Mouse (Mus musculus): Measurements from ENCODE around the gene Aadacl2. TPM values are rescaled to one million over a fixed set of nuclear protein-coding genes. Genes with fewer than 3 reads are reported as not detected.

Aadacl2 gene
- not detected in 2 replicates for polyA plus RNA-seq (2014; fragmentation: Nextera tagmentation; extraction: Ambion mirVana)

DNA sequence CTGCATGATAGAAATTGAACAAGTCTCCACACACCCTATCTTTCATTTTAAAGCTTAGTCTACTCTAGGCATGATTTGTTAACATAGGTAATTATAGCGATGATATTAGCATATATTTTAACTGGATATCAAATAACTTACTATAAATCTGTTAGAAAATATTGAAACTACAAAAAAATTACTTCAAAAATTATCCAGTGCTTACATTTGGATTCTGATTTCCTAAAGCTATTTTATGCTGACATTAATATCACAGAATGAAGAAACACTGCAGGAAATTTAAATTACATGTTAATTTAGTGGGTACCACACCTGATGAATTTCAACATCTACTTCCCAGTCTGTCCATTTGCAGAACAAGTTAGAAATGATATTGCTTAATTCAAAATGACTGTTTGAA lies at the start of gene Aadacl2:
Gene Aadacl2, plus strand, starts transcription at position 301 of the 400 bp plus-strand sequence.
- 58% methylated on average over 1 of the region's 1 CpGs for WGBS
- no peak within 1 kb of the TSS for H3K9ac ChIP-seq (ENCODE audit: low read length)

DNA sequence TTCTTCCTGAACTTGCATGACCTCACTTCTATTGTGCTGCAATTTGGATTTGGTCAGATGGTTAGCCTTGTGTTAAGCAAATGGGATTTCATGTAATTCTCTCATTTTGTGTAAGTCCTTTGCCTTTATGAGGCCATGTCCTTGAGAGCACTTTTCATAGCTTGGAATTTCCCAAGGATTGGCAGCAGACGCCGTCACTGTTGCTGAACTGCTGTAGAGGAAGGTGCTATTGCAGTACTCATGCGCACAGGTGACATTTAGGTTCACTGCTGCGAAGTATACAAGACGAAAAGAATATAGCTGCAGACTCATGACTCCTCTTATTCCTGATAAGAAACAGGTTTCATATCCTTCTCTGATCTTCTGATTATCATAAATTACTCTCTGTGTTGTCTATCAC lies 35.7 kb upstream of the Aadacl2 start:
- Histone ChIP-seq H3K4me3 (ENCODE audit: low read depth, low read length) (no peak overlapping the region), H3K4me2 (ENCODE audit: low read length) (no peak overlapping the region), H3K9ac (ENCODE audit: low read length) (no peak overlapping the region), H3K4me1 (replicated peaks; ENCODE audit: control insufficient read depth, insufficient read depth, low read length) (no peaks in the 10 kb centered on the region), H3K27ac (ENCODE audit: low read depth) (no peak overlapping the region), H3K9me3 (ENCODE audit: control insufficient read depth, low read length) (no peaks in the 10 kb centered on the region), H3K36me3 (ENCODE audit: control insufficient read depth, insufficient read depth, low read length) (no peaks in the 10 kb centered on the region), H3K27me3 (replicated peaks; ENCODE audit: control insufficient read depth, insufficient read depth, low read length) (no peaks in the 10 kb centered on the region)
- 85% methylated on average over 5 of the region's 5 CpGs for WGBS
- DNase-seq (ENCODE audit: low spot score): no peak
- ATAC-seq (replicated peaks; ENCODE audit: low FRiP score, low TSS enrichment, low read depth): no peak

More for the DNA sequence above, at the start of gene Aadacl2:
- ATAC-seq (replicated peaks; ENCODE audit: low FRiP score, low TSS enrichment, low read depth) (no peak), DNase-seq (ENCODE audit: low spot score) (no peak)
- Histone ChIP-seq H3K36me3 (ENCODE audit: control insufficient read depth, insufficient read depth, low read length) (no peaks in the 10 kb centered on the region), H3K9me3 (ENCODE audit: control insufficient read depth, low read length) (no peaks in the 10 kb centered on the region), H3K27me3 (replicated peaks; ENCODE audit: control insufficient read depth, insufficient read depth, low read length) (no peaks in the 10 kb centered on the region), H3K4me2 (ENCODE audit: low read length) (no peak within 1 kb of the TSS), H3K4me1 (replicated peaks; ENCODE audit: control insufficient read depth, insufficient read depth, low read length) (no peaks in the 10 kb centered on the region), H3K27ac (ENCODE audit: low read depth) (no peak within 1 kb of the TSS), H3K4me3 (ENCODE audit: low read depth, low read length) (no peak within 1 kb of the TSS)

DNA sequence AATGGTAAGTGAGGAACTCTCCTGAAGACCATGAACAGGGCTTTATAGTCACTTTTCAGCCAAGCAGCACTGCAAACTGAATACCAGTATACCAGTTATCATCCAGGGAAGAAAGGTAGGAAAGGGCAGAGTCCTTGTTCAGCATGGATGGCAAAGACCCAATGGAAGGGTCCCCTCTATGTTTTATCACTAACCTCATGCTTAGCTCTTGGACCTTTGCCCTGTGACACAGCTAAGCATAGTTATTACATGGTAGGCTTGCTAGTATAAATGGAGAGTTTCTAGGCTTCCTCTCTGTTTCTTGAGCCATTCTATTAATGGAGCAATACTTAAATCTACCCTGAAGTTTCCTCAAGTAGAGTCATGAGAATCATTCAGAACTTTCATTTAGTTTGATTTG lies 32.0 kb upstream of the Aadacl2 start:
- Histone ChIP-seq H3K36me3 (ENCODE audit: control insufficient read depth, insufficient read depth, low read length) (no peaks in the 10 kb centered on the region), H3K4me3 (ENCODE audit: low read depth, low read length) (no peak overlapping the region), H3K9me3 (ENCODE audit: control insufficient read depth, low read length) (no peaks in the 10 kb centered on the region), H3K27ac (ENCODE audit: low read depth) (no peak overlapping the region), H3K4me1 (replicated peaks; ENCODE audit: control insufficient read depth, insufficient read depth, low read length) (no peaks in the 10 kb centered on the region), H3K27me3 (replicated peaks; ENCODE audit: control insufficient read depth, insufficient read depth, low read length) (no peaks in the 10 kb centered on the region), H3K9ac (ENCODE audit: low read length) (no peak overlapping the region), H3K4me2 (ENCODE audit: low read length) (no peak overlapping the region)
- DNase-seq (ENCODE audit: low spot score) (no peak), ATAC-seq (replicated peaks; ENCODE audit: low FRiP score, low TSS enrichment, low read depth) (no peak)

DNA sequence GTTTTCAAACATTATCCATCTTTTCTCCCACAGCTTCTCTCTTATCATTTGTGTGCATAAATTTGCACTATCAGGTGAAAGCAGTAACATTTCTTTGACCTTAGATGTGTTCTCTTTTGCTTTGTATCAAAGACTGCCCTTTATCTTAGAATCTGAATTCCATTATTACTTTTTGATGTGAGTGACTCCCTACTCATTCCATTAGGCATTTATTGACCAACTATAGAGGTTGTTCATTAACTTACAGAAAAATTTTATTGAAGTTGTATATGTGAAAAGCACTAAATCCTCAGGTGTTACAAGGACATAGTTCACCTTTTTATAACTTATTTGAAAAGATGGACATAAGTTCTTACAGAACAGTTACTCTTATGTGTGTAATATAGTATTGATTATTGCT lies 2.9 kb upstream of the Aadacl2 start:
- no peak overlapping the region for H3K9ac ChIP-seq (ENCODE audit: low read length)
- DNase-seq (ENCODE audit: low spot score) (no peak), ATAC-seq (replicated peaks; ENCODE audit: low FRiP score, low TSS enrichment, low read depth) (no peak)

DNA sequence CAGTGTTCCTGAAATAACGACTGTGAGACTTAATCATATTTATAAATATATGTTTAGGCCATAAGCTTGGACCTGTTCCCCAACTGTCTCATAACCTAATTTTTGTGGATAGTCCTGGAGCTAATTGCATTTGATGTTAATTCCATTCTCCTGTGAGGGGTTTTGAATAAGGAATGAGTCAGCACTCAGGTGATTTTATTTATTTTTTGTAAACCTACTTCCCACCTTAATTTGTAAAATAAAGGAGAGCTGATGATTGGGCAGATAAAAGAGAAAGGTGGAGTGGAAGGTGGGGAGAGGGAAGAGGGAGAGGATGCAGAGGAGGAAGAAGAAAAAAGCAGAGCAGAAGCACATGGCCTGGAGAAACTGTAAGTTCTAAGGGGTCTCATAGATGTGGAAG lies 18.9 kb downstream of the Aadacl2 start, which contains the start of gene Aadac:
Gene Aadac, plus strand, starts transcription at position 301 of the 400 bp plus-strand sequence.
- Histone ChIP-seq H3K9me3 (ENCODE audit: control insufficient read depth, low read length) (no peaks in the 10 kb centered on the region), H3K36me3 (ENCODE audit: control insufficient read depth, insufficient read depth, low read length) (no peaks in the 10 kb centered on the region), H3K4me2 (ENCODE audit: low read length) (no peak within 1 kb of the TSS)

More for the DNA sequence above, 2.9 kb upstream of the Aadacl2 start:
- no peak overlapping the region for H3K4me2 ChIP-seq (ENCODE audit: low read length)
- no peaks in the 10 kb centered on the region for H3K36me3 ChIP-seq (ENCODE audit: control insufficient read depth, insufficient read depth, low read length)
- no peak overlapping the region for H3K27ac ChIP-seq (ENCODE audit: low read depth)
- H3K9me3 ChIP-seq (ENCODE audit: control insufficient read depth, low read length): no peaks in the 10 kb centered on the region
- no peak overlapping the region for H3K4me3 ChIP-seq (ENCODE audit: low read depth, low read length)
- no peaks in the 10 kb centered on the region for H3K27me3 ChIP-seq (replicated peaks; ENCODE audit: control insufficient read depth, insufficient read depth, low read length)
- no peaks in the 10 kb centered on the region for H3K4me1 ChIP-seq (replicated peaks; ENCODE audit: control insufficient read depth, insufficient read depth, low read length)

DNA sequence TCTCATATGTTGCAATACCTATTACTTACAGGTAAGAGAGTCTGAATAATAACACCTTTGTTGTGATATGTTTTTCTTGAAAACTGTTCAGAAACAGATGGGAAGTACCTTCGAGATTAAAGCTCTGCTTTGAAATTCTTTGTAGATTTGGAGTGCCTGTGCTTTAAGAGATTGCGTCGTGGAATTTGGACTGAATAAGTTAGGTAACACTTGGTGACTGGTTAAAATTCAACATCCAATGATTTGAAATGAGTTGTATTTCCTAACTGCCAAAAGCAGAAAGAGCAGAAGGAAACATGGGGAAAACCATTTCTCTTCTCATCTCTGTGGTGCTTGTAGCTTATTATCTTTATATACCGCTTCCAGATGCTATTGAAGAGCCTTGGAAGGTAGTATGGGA lies 25.0 kb downstream of the Aadacl2 start:
- H3K4me1 ChIP-seq (replicated peaks; ENCODE audit: control insufficient read depth, insufficient read depth, low read length): no peaks in the 10 kb centered on the region
- 89% methylated on average over 4 of the region's 4 CpGs for WGBS
- no peak for ATAC-seq (replicated peaks; ENCODE audit: low FRiP score, low TSS enrichment, low read depth)
- no peak overlapping the region for H3K4me2 ChIP-seq (ENCODE audit: low read length)
- H3K4me3 ChIP-seq (ENCODE audit: low read depth, low read length): no peak overlapping the region
- no peak for DNase-seq (ENCODE audit: low spot score)
- no peaks in the 10 kb centered on the region for H3K9me3 ChIP-seq (ENCODE audit: control insufficient read depth, low read length)
- no peaks in the 10 kb centered on the region for H3K27me3 ChIP-seq (replicated peaks; ENCODE audit: control insufficient read depth, insufficient read depth, low read length)
- no peak overlapping the region for H3K27ac ChIP-seq (ENCODE audit: low read depth)
- H3K36me3 ChIP-seq (ENCODE audit: control insufficient read depth, insufficient read depth, low read length): no peaks in the 10 kb centered on the region
- no peak overlapping the region for H3K9ac ChIP-seq (ENCODE audit: low read length)

More for the DNA sequence above, 18.9 kb downstream of the Aadacl2 start, which contains the start of gene Aadac:
- ATAC-seq (replicated peaks; ENCODE audit: low FRiP score, low TSS enrichment, low read depth) (no peak), DNase-seq (ENCODE audit: low spot score) (no peak)
- H3K27ac ChIP-seq (ENCODE audit: low read depth): no peak within 1 kb of the TSS
- no peaks in the 10 kb centered on the region for H3K27me3 ChIP-seq (replicated peaks; ENCODE audit: control insufficient read depth, insufficient read depth, low read length)
- no peak within 1 kb of the TSS for H3K4me3 ChIP-seq (ENCODE audit: low read depth, low read length)
- WGBS: 78% methylated on average over 1 of the region's 1 CpGs
- H3K4me1 ChIP-seq (replicated peaks; ENCODE audit: control insufficient read depth, insufficient read depth, low read length): no peaks in the 10 kb centered on the region
- no peak within 1 kb of the TSS for H3K9ac ChIP-seq (ENCODE audit: low read length)

DNA sequence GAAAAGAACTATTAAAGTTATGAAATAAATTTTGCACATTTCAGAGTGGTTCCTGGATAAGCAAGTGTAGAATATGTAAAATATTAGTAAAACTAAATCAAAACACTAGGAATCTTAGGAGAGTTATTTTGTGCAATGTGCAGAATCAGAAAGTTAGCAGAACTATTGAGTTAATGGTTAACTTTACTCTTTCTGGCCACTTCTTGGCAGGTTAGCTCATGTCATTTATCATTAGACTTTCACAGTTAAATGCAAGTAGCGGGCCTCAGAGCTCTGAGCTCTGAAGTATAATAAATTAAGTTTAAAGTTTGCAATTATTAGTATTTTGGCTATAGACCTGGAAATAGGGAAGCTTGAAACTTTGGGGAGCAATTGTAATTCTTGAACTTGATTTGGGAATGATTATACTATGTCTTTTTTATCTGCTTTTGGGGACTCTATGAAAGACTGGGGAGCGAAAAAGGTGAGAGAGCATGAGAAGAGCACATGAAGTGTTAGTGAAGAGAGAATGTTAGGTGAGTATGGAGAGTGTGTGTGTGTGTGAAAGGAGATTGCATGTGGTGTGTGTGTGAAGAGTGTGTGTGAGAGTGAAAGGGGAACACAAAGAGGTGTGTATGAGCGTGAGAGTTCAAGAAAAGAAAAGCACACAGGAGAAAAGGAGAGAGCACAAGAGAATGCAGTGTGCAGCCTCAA lies 39.8 kb downstream of the Aadacl2 start:
- H3K9me3 ChIP-seq (ENCODE audit: control insufficient read depth, low read length): no peaks in the 10 kb centered on the region
- no peak overlapping the region for H3K4me2 ChIP-seq (ENCODE audit: low read length)
- ATAC-seq (replicated peaks; ENCODE audit: low FRiP score, low TSS enrichment, low read depth) (no peak), DNase-seq (ENCODE audit: low spot score) (no peak)
- no peak overlapping the region for H3K9ac ChIP-seq (ENCODE audit: low read length)
- no peak overlapping the region for H3K27ac ChIP-seq (ENCODE audit: low read depth)
- H3K27me3 ChIP-seq (replicated peaks; ENCODE audit: control insufficient read depth, insufficient read depth, low read length): no peaks in the 10 kb centered on the region
- H3K4me3 ChIP-seq (ENCODE audit: low read depth, low read length): no peak overlapping the region
- H3K4me1 ChIP-seq (replicated peaks; ENCODE audit: control insufficient read depth, insufficient read depth, low read length): no peaks in the 10 kb centered on the region
- WGBS: 63% methylated on average over 3 of the region's 3 CpGs
- H3K36me3 ChIP-seq (ENCODE audit: control insufficient read depth, insufficient read depth, low read length): no peaks in the 10 kb centered on the region

DNA sequence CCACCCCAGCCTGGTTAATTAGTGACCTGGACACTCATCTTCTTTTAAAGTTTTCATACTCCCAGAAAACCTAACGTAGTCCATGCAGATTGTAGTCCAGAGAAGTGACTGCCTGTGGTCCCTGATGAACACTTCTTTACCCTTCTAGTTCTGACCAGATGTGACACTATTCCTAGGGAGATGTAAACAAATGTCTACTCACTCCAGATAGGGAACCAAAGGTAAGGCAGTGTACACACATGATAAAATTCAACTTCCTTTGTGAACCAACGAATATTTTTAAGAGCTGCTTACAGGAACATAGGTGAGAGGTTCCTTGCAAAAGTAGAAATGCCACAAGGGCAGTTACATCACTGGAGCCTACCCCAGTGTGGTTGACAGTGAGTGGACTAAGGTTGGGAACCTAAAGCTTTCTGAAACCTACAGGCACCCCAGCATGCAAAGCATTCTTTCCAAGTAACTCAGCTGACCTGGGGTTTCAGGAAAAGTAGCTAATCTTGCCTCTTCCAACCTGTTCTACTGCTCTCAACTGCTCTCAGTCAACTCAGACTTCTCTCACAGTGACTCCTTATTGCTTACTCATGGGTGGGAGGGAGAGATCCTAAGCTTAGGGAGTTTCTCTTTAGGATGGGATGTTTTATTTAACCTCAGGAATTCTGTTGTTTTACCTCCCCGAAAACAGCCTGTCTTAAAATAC lies 46.8 kb downstream of the Aadacl2 start:
- 62% methylated on average over 3 of the region's 3 CpGs for WGBS
- no peak for DNase-seq (ENCODE audit: low spot score)
- H3K9me3 ChIP-seq (ENCODE audit: control insufficient read depth, low read length): no peaks in the 10 kb centered on the region
- ATAC-seq (replicated peaks; ENCODE audit: low FRiP score, low TSS enrichment, low read depth): no peak
- H3K9ac ChIP-seq (ENCODE audit: low read length): no peak overlapping the region
- H3K4me2 ChIP-seq (ENCODE audit: low read length): no peak overlapping the region
- H3K4me3 ChIP-seq (ENCODE audit: low read depth, low read length): no peak overlapping the region
- H3K27me3 ChIP-seq (replicated peaks; ENCODE audit: control insufficient read depth, insufficient read depth, low read length): no peaks in the 10 kb centered on the region
- no peak overlapping the region for H3K27ac ChIP-seq (ENCODE audit: low read depth)
- no peaks in the 10 kb centered on the region for H3K4me1 ChIP-seq (replicated peaks; ENCODE audit: control insufficient read depth, insufficient read depth, low read length)
- no peaks in the 10 kb centered on the region for H3K36me3 ChIP-seq (ENCODE audit: control insufficient read depth, insufficient read depth, low read length)

DNA sequence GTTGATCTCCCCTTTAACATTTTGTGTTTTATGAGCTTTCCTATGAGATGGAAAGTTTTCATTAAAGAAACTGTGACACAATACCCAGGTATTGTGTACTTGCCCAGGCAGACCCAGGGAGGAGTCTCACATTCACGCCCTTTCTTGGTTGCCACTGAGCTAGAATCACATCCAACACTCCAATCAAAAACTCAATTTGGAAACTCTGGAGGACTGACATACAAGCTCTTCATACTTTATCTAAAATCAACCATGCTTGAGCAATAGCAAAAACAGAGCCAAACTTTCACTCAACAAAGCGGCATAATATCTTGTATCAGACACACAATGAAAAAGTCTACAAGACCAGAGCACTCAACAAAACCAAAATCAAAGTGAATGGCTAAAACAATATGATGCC lies 47.4 kb downstream of the Aadacl2 start:
- no peak for ATAC-seq (replicated peaks; ENCODE audit: low FRiP score, low TSS enrichment, low read depth)
- no peak overlapping the region for H3K9ac ChIP-seq (ENCODE audit: low read length)
- no peak overlapping the region for H3K27ac ChIP-seq (ENCODE audit: low read depth)
- no peaks in the 10 kb centered on the region for H3K27me3 ChIP-seq (replicated peaks; ENCODE audit: control insufficient read depth, insufficient read depth, low read length)
- H3K4me1 ChIP-seq (replicated peaks; ENCODE audit: control insufficient read depth, insufficient read depth, low read length): no peaks in the 10 kb centered on the region
- DNase-seq (ENCODE audit: low spot score): no peak
- H3K4me3 ChIP-seq (ENCODE audit: low read depth, low read length): no peak overlapping the region
- no peaks in the 10 kb centered on the region for H3K9me3 ChIP-seq (ENCODE audit: control insufficient read depth, low read length)
- H3K4me2 ChIP-seq (ENCODE audit: low read length): no peak overlapping the region
- WGBS: 91% methylated on average over 2 of the region's 2 CpGs
- H3K36me3 ChIP-seq (ENCODE audit: control insufficient read depth, insufficient read depth, low read length): no peaks in the 10 kb centered on the region

All from intestine, embryonic 14.5 days (tissue).